Mouse (Mus musculus): ENCODE measurements around the gene Napepld. TPM values are rescaled to one million over a fixed set of nuclear protein-coding genes. Genes with fewer than 3 reads are reported as not detected.

Gene Napepld
- total and polyA plus RNA-seq, 2 experiments from 2014 or later = 1.5 to 3.9 TPM

- H3K9ac ChIP-seq (replicated peaks; ENCODE audit: low read length) = peak within 1 kb of the TSS; percentile 87
- TF ChIP-seq CTCF (IDR thresholded peaks at IDR 0.05; ENCODE audit: low read depth) = peak; percentile 94
- peak; percentile 90 for ATAC-seq
- H3K36me3 ChIP-seq (ENCODE audit: insufficient read depth, low read length) = peaks cover 26% of the 10 kb centered on the region
- H3K9me3 ChIP-seq (ENCODE audit: low read length) = no peaks in the 10 kb centered on the region
- peak; percentile 94 for DNase-seq (ENCODE audit: low spot score)
- WGBS = under 1% methylated on average over 42 of the region's 42 CpGs
- peaks cover 17% of the 10 kb centered on the region; the same call in 1 of the 2 replicates for H3K4me1 ChIP-seq (ENCODE audit: insufficient read depth, low read length)
- H3K4me2 ChIP-seq (ENCODE audit: low read depth, low read length) = peak within 1 kb of the TSS; percentile 86
- H3K27ac ChIP-seq = peak within 1 kb of the TSS; percentile 86
- peak within 1 kb of the TSS; percentile 97 for H3K4me3 ChIP-seq (ENCODE audit: low read length)
- no peaks in the 10 kb centered on the region for H3K27me3 ChIP-seq (ENCODE audit: insufficient read depth, low read length)
These were observed 35.9 kb upstream of the Napepld start, which contains the start of gene Pmpcb for GRCm38 (mm10) chr5:21736956-21737585. Gene Pmpcb (plus strand): TSS chr5:21737141.

GRCm38 (mm10) chr5:21736046-21736445, 34.9 kb upstream of the Napepld start:
- no peak overlapping the region for H3K4me3 ChIP-seq (ENCODE audit: low read length)
- ATAC-seq (no peak), DNase-seq (ENCODE audit: low spot score) (no peak)
- H3K9me3 ChIP-seq (ENCODE audit: low read length) = no peaks in the 10 kb centered on the region
- WGBS = 83% methylated on average over 11 of the region's 11 CpGs
- no peak overlapping the region for H3K4me2 ChIP-seq (ENCODE audit: low read depth, low read length)
- no peak for TF ChIP-seq CTCF (IDR thresholded peaks at IDR 0.05; ENCODE audit: low read depth)
- peaks cover 16% of the 10 kb centered on the region for H3K36me3 ChIP-seq (ENCODE audit: insufficient read depth, low read length)
- peaks cover 17% of the 10 kb centered on the region; the same call in 1 of the 2 replicates for H3K4me1 ChIP-seq (ENCODE audit: insufficient read depth, low read length)
- no peak overlapping the region for H3K9ac ChIP-seq (replicated peaks; ENCODE audit: low read length)
- H3K27ac ChIP-seq = no peak overlapping the region
- H3K27me3 ChIP-seq (ENCODE audit: insufficient read depth, low read length) = no peaks in the 10 kb centered on the region

DNA sequence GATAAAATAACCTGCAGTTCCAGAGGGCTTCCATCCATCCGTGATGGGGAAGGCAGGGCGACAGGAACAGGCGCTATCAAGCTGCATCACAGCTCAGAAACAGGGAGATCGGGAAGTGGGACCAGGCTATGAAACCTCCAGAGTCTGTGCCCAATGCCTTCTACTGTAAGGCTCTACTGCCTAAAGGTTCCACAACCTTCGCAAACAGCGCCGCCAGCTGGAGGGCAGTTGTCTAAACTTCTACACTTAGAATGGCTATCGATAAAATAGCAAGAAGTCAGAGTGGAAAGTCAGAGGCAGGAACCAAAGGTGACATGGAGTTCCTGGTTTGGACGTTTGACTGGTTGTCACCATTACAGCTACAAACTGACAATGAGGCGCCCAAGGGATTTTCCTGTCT, 34.4 kb upstream of the Napepld start:
- H3K9ac ChIP-seq (replicated peaks; ENCODE audit: low read length) = no peak overlapping the region
- no peak overlapping the region for H3K4me3 ChIP-seq (ENCODE audit: low read length)
- ATAC-seq (no peak), DNase-seq (ENCODE audit: low spot score) (peak; percentile 72)
- peaks cover 13% of the 10 kb centered on the region for H3K36me3 ChIP-seq (ENCODE audit: insufficient read depth, low read length)
- 0 out of 2 replicates have a peak overlapping the region, but pooled peaks have one; percentile 20 for H3K4me2 ChIP-seq (ENCODE audit: low read depth, low read length)
- H3K9me3 ChIP-seq (ENCODE audit: low read length) = no peaks in the 10 kb centered on the region
- WGBS = 36% methylated on average over 10 of the region's 10 CpGs
- no peaks in the 10 kb centered on the region for H3K27me3 ChIP-seq (ENCODE audit: insufficient read depth, low read length)
- TF ChIP-seq CTCF (IDR thresholded peaks at IDR 0.05; ENCODE audit: low read depth) = peak; percentile 74
- no peak overlapping the region for H3K27ac ChIP-seq
- H3K4me1 ChIP-seq (ENCODE audit: insufficient read depth, low read length) = peaks cover 17% of the 10 kb centered on the region; the same call in 1 of the 2 replicates

DNA sequence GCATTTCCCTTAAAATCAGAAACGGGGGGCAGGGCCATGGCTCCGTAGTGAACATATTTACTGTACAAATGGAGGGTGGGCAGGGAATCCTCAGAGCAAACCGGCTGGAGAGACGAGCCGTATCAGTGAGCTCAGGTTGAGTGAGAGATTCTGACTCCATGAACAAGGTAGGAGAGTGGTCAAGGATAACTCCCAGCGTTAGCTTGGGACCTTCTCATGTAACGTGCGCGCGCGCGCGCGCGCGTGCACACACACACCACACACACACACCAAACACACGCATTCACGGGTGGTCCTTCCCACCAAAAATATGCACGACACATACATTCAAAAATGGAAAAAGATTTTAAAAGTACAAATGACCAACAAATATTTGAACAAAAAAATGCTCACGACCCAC, 33.9 kb upstream of the Napepld start:
- H3K36me3 ChIP-seq (ENCODE audit: insufficient read depth, low read length) = peaks cover 10% of the 10 kb centered on the region; the same call in 1 of the 2 replicates
- H3K27me3 ChIP-seq (ENCODE audit: insufficient read depth, low read length) = no peaks in the 10 kb centered on the region
- peaks cover 17% of the 10 kb centered on the region; the same call in 1 of the 2 replicates for H3K4me1 ChIP-seq (ENCODE audit: insufficient read depth, low read length)
- no peak overlapping the region for H3K9ac ChIP-seq (replicated peaks; ENCODE audit: low read length)
- H3K4me2 ChIP-seq (ENCODE audit: low read depth, low read length) = 0 out of 2 replicates have a peak overlapping the region, but pooled peaks have one; percentile 20
- WGBS = 84% methylated on average over 20 of the region's 20 CpGs
- no peaks in the 10 kb centered on the region for H3K9me3 ChIP-seq (ENCODE audit: low read length)
- H3K27ac ChIP-seq = no peak overlapping the region
- ATAC-seq = no peak
- no peak for DNase-seq (ENCODE audit: low spot score)
- H3K4me3 ChIP-seq (ENCODE audit: low read length) = no peak overlapping the region
- no peak for TF ChIP-seq CTCF (IDR thresholded peaks at IDR 0.05; ENCODE audit: low read depth)

- TF ChIP-seq CTCF (IDR thresholded peaks at IDR 0.05; ENCODE audit: low read depth) = peak; percentile 72
- no peaks in the 10 kb centered on the region for H3K27me3 ChIP-seq (ENCODE audit: insufficient read depth, low read length)
- no peak overlapping the region for H3K4me3 ChIP-seq (ENCODE audit: low read length)
- no peaks in the 10 kb centered on the region for H3K9me3 ChIP-seq (ENCODE audit: low read length)
- peaks cover 11% of the 10 kb centered on the region; the same call in 1 of the 2 replicates for H3K4me1 ChIP-seq (ENCODE audit: insufficient read depth, low read length)
- H3K27ac ChIP-seq = peak overlapping the region; percentile 72
- WGBS = 6% methylated on average over 8 of the region's 8 CpGs
- 0 out of 2 replicates have a peak overlapping the region, but pooled peaks have one; percentile 30 for H3K9ac ChIP-seq (replicated peaks; ENCODE audit: low read length)
- DNase-seq (ENCODE audit: low spot score) = peak; percentile 80
- H3K4me2 ChIP-seq (ENCODE audit: low read depth, low read length) = no peak overlapping the region
- peak; percentile 79 for ATAC-seq
- no peaks in the 10 kb centered on the region for H3K36me3 ChIP-seq (ENCODE audit: insufficient read depth, low read length)
These were observed 31.7 kb upstream of the Napepld start for GRCm38 (mm10) chr5:21732930-21733329.

GRCm38 (mm10) chr5:21732177-21732911, 31.1 kb upstream of the Napepld start:
- Histone ChIP-seq H3K4me2 (ENCODE audit: low read depth, low read length) (no peak overlapping the region), H3K9ac (replicated peaks; ENCODE audit: low read length) (0 out of 2 replicates have a peak overlapping the region, but pooled peaks have one; percentile 30), H3K27ac (peak overlapping the region; percentile 72), H3K27me3 (ENCODE audit: insufficient read depth, low read length) (no peaks in the 10 kb centered on the region), H3K4me1 (ENCODE audit: insufficient read depth, low read length) (peaks cover 7% of the 10 kb centered on the region; the same call in 1 of the 2 replicates), H3K4me3 (ENCODE audit: low read length) (no peak overlapping the region), H3K36me3 (ENCODE audit: insufficient read depth, low read length) (no peaks in the 10 kb centered on the region), H3K9me3 (ENCODE audit: low read length) (no peaks in the 10 kb centered on the region)
- TF ChIP-seq CTCF (IDR thresholded peaks at IDR 0.05; ENCODE audit: low read depth) = no peak
- no peak for DNase-seq (ENCODE audit: low spot score)
- 15% methylated on average over 3 of the region's 3 CpGs for WGBS
- ATAC-seq = 0 out of 2 replicates have a peak, but pooled peaks have one; percentile 4
